In the genomic region with DNA sequence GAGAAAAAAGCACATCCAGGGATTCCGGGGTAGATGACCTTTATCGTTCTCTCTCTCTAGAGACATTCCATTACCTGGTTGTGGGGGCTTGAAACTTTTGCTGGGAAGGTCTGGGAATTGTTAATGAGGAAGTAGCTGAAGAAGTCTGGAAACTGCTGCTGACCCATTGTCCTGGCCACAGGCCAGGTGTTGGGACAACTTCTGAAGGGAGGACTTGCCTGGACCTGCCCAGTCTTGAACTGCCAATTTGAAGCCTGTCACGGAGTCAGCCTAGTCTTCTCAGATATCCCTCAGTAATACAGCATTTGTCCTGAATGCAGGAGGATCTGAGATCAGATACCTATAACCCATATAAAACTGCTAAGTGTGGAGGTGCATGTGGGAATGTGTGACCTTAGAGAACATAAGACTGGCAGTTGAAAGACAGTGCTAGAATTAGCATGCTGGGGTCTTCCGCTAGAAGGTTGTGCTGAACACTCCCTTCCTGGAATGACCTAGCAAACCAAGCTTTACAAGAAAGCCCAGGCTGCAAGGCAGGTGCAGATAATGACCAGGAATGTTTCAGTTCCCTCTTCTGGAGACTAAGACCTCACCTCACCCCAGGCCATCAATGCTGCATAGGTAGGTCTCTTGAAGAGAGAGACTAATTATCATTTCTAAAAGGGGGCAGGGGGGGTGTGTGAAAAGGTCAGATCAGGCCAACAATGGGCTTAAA, we compare ENCODE assay signal across 23 mouse cellular contexts.
DNase-seq lines count a peak whose midpoint lies in the region; TF ChIP-seq lines count a peak whose summit lies in the region.
"Had no signal": no experiment of that assay in that cellular context is flagged by ENCODE, and none has a peak within 500 bp of the region (broad histone marks: within the 10 kb centered on the region; RNA-seq: fewer than 3 reads in every experiment).

No protein-coding gene starts in this region.

- DNase-seq in urinary bladder, adult 18-20 months (ENCODE audit: low spot score in 2 of 2), result peak; percentile 42 to 52
- DNase-seq in urinary bladder, postnatal 10 days (ENCODE audit: low spot score), result no peak
- peak; percentile 29 for DNase-seq in urinary bladder, adult 2 months (ENCODE audit: low spot score)
- peak; percentile 42 to 56 for DNase-seq in urinary bladder, postnatal 36 days (ENCODE audit: low spot score in 2 of 2)
- no peak for DNase-seq in layer of hippocampus, postnatal 25 days (ENCODE audit: extremely low spot score in 1 of 2, low spot score in 1 of 2)
- DNase-seq in right cerebral cortex, postnatal 10 days (ENCODE audit: low spot score in 2 of 2), result no peak
- DNase-seq in frontal cortex, postnatal 14 days (ENCODE audit: low spot score in 2 of 2), result no peak
- DNase-seq: adrenal gland, postnatal 10 days; adrenal gland, postnatal 36 days; cerebellum, adult 18-20 months; cerebellum, adult 9-10 months; forebrain, postnatal 0 days; gastrocnemius, postnatal 25 days; heart, adult 18-20 months; heart, postnatal 14 days; heart, postnatal 4 days had no signal

- TF ChIP-seq POLR2A in ES-Bruce4 (IDR thresholded peaks at IDR 0.05; ENCODE audit: insufficient read depth, low read length), result no peak

- no peaks in the 10 kb centered on the region for H3K9me3 ChIP-seq in ES-Bruce4 (replicated peaks; ENCODE audit: control insufficient read depth, insufficient read depth, low read length, poor library complexity, severe bottlenecking)
- H3K9me3 ChIP-seq: embryonic facial prominence, embryonic 12.5 days; embryonic facial prominence, embryonic 15.5 days; heart, embryonic 10.5 days; heart, embryonic 13.5 days had no signal

- H3K27me3 ChIP-seq in ES-Bruce4 (ENCODE audit: control insufficient read depth, insufficient read depth, low read length, poor library complexity, severe bottlenecking), result no peaks in the 10 kb centered on the region
- H3K27me3 ChIP-seq: embryonic facial prominence, embryonic 12.5 days; embryonic facial prominence, embryonic 15.5 days; heart, embryonic 13.5 days had no signal

- peak overlapping the region; percentile 65 for H3K27ac ChIP-seq in ES-Bruce4 (ENCODE audit: insufficient read depth, low read length)
- H3K27ac ChIP-seq: embryonic facial prominence, embryonic 12.5 days; embryonic facial prominence, embryonic 15.5 days; heart, embryonic 10.5 days; heart, embryonic 13.5 days; hindbrain, embryonic 14.5 days; hindbrain, postnatal 0 days had no signal

- H3K4me1 ChIP-seq in ES-Bruce4 (ENCODE audit: control insufficient read depth, insufficient read depth, low read length), result no peaks in the 10 kb centered on the region
- H3K4me1 ChIP-seq: embryonic facial prominence, embryonic 12.5 days; embryonic facial prominence, embryonic 15.5 days; heart, embryonic 10.5 days; heart, embryonic 13.5 days had no signal

- no peak overlapping the region for H3K9ac ChIP-seq in ES-Bruce4 (ENCODE audit: low read depth, poor library complexity, severe bottlenecking)
- H3K9ac ChIP-seq: embryonic facial prominence, embryonic 12.5 days; embryonic facial prominence, embryonic 15.5 days; forebrain, postnatal 0 days; heart, embryonic 13.5 days; hindbrain, embryonic 14.5 days had no signal

- H3K36me3 ChIP-seq in ES-Bruce4 (ENCODE audit: control insufficient read depth, insufficient read depth, low read length, poor library complexity, severe bottlenecking), result no peaks in the 10 kb centered on the region
- H3K36me3 ChIP-seq: embryonic facial prominence, embryonic 12.5 days; embryonic facial prominence, embryonic 15.5 days; heart, embryonic 10.5 days; heart, embryonic 13.5 days had no signal

- no peak overlapping the region for H3K4me3 ChIP-seq in ES-Bruce4 (ENCODE audit: low read depth, low read length)
- H3K4me3 ChIP-seq: embryonic facial prominence, embryonic 12.5 days; embryonic facial prominence, embryonic 15.5 days; heart, embryonic 10.5 days; heart, embryonic 13.5 days had no signal

- 0 out of 2 replicates have a peak, but pooled peaks have one; percentile 26 for TF ChIP-seq EP300 in ES-Bruce4 (IDR thresholded peaks at IDR 0.05; ENCODE audit: insufficient read depth, low read depth, low read length)

- TF ChIP-seq CTCF in ES-Bruce4 (IDR thresholded peaks at IDR 0.05; ENCODE audit: low read depth, low read length), result no peak

Comparison
In these comparisons a context has a peak if more than half of its experiments do, and no peak if none do; other contexts are left out.
1. DNase-seq: peak in urinary bladder, adult 18-20 months (2 of 2), urinary bladder, adult 2 months (single experiment) and urinary bladder, postnatal 36 days (2 of 2); none in urinary bladder, postnatal 10 days (single experiment), layer of hippocampus, postnatal 25 days (0 of 2), right cerebral cortex, postnatal 10 days (0 of 2) and frontal cortex, postnatal 14 days (0 of 2).